Mouse (Mus musculus) cerebellum, adult 2 months (tissue): ENCODE measurements around the gene Brinp2. TPM values are rescaled to one million over a fixed set of nuclear protein-coding genes. Genes with fewer than 3 reads are reported as not detected.

ENCODE experiments used
- DNase-seq, 2 experiments: peaks; one replicate each; pipeline ENCODE4 v3.0.0; 2021
- H3K27ac ChIP-seq: fragments of 200-500 bp; 2 replicates; pipeline ENCODE4 v1.5.1; 2012; ENCODE audit warnings: low read length, control low read depth, inconsistent platforms; ENCODE audit not compliant: insufficient read depth
- H3K27me3 ChIP-seq: fragments of 200-500 bp; 2 replicates; pipeline ENCODE4 v1.6.1; 2012; ENCODE audit warnings: inconsistent platforms, mild to moderate bottlenecking, low read length, moderate library complexity; ENCODE audit not compliant: control insufficient read depth, insufficient read depth
- H3K4me1 ChIP-seq: fragments of 200-500 bp; 2 replicates; pipeline ENCODE4 v1.6.1; 2011; ENCODE audit warnings: low read length; ENCODE audit not compliant: control insufficient read depth, insufficient read depth
- H3K4me3 ChIP-seq: fragments of 200-500 bp; replicated peaks from 2 replicates; pipeline ENCODE3; 2011; ENCODE audit warnings: mild to moderate bottlenecking, low read depth, low read length, control low read depth; ENCODE audit not compliant: insufficient read depth
- CTCF ChIP-seq: fragments of 200-500 bp; IDR thresholded peaks from 2 replicates; pipeline ENCODE4 v1.5.1; 2011; ENCODE audit warnings: low read depth, mild to moderate bottlenecking, control low read depth, low read length, moderate library complexity, borderline replicate concordance; ENCODE audit not compliant: insufficient read depth
- POLR2A ChIP-seq: fragments of 200-500 bp; IDR thresholded peaks from 2 replicates; pipeline ENCODE4 v1.6.1; 2011; ENCODE audit warnings: low read length, control low read depth, borderline replicate concordance; ENCODE audit not compliant: insufficient read depth
- WGBS: fragments of 180-500 bp; shearing (Covaris S2); methylation state at CpG from one replicate; pipeline ENCODE4 v1.1.7; 2018; 5-methylcytosine and 5-hydroxymethylcytosine counted together
- polyA plus RNA-seq: library from polyadenylated mRNA; depleted of rRNA; stranded (reverse); fragments of >200 nt; gene quantifications from 2 replicates; pipeline ENCODE4 v1.2.3, GENCODE M21; 2012; rRNA removed

Gene Brinp2
- polyA plus RNA-seq, 1 experiment, result 21.0 TPM

DNA sequence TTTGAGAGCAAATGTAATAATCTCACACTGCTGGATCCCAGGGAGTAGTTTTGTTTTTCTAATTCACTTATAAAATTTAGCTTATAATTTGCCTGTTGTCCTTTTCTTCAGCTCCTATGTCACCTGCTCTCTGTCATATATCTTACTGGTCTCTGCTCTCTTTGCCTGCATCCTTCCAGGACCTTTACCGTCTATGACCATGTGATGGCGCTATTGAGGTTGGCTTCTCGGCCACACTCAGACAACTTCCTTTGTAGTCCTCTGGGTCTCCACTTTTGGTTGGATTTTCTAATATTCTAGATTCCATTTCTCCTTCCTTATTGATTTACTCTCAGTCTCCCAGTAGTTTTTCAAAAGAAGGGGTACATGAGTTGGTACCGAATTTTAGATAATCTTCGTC is 141.4 kb downstream of the Brinp2 start:
- H3K27me3 ChIP-seq, result no peaks in the 10 kb centered on the region
- TF ChIP-seq CTCF, result peak; percentile 47; the same call in 1 of the 2 replicates
- TF ChIP-seq POLR2A, result no peak
- WGBS, result 48% methylated on average over 5 of the region's 5 CpGs
- H3K27ac ChIP-seq, result no peak overlapping the region
- DNase-seq, result peak; percentile 15 to 25
- H3K4me3 ChIP-seq, result no peak overlapping the region
- no peaks in the 10 kb centered on the region for H3K4me1 ChIP-seq

DNA sequence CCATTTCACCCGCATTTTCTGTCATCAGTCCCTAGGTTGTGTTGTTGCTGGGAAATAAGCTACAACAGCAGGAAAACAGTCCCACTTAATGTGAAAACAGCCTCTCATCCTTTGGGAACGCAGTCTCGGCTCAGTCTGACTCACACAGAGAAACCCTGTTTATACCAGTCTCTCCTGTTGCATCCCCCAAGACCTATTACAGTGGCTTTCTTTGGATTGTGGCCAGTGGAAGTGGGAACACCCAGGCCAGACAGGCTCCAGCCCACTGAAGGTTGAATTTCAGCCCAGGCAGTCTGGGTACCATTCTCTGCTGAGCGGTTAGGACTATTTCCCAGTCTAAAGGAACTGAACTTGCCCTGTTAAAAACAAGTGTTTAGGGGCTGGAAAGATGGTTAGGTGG is 142.4 kb downstream of the Brinp2 start:
- no peak for TF ChIP-seq POLR2A
- no peak for TF ChIP-seq CTCF
- Histone ChIP-seq H3K27ac (no peak overlapping the region), H3K4me3 (no peak overlapping the region), H3K27me3 (no peaks in the 10 kb centered on the region), H3K4me1 (no peaks in the 10 kb centered on the region)
- no peak for DNase-seq
- WGBS, result 69% methylated on average over 4 of the region's 4 CpGs

DNA sequence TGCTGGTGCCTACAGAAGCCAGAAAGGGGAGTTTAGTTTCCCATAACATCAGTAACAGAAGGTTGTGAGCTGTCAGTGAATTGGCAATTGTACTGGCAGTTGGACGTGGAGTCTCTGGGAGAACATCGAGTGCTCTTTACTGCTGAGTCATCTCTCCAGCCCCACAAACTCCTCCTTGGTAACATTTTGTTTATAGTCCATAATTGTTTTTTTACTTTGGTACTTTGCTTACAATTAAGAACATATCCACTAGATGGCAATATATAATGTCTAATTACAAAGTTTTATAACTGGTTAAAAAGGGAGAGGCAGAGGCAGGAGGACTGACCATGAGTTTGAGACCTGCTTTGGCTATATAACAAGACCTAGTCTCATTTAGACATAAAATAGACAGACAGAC is 148.5 kb downstream of the Brinp2 start:
- no peak overlapping the region for H3K4me3 ChIP-seq
- no peak for DNase-seq
- H3K4me1 ChIP-seq, result no peaks in the 10 kb centered on the region
- 76% methylated on average over 2 of the region's 2 CpGs for WGBS
- H3K27me3 ChIP-seq, result no peaks in the 10 kb centered on the region
- no peak overlapping the region for H3K27ac ChIP-seq
- TF ChIP-seq CTCF (no peak), POLR2A (no peak)

DNA sequence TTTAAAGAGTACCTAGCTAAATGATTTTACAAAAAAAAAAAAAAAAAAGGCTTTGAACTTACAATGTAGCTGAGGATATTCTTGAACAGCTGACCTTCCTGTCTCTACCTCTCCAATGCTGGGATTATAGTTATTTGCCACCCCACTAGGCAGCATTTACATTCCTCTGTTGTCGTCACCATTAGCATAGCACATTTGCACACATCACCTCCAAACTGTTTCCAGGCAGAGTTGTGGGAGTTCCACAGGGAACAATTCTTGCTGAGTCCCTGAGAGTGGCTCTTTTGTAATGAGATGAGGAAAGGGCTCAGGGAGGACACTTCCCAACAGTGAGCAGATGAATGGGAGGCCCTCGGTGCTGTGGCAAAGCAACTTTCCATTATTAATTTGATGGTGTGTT is 153.2 kb downstream of the Brinp2 start:
- WGBS, result 42% methylated on average over 2 of the region's 2 CpGs
- H3K27ac ChIP-seq, result no peak overlapping the region
- DNase-seq, result no peak
- no peaks in the 10 kb centered on the region for H3K4me1 ChIP-seq
- no peaks in the 10 kb centered on the region for H3K27me3 ChIP-seq
- TF ChIP-seq CTCF, result no peak
- TF ChIP-seq POLR2A, result no peak
- no peak overlapping the region for H3K4me3 ChIP-seq

Other genes starting within 250 kb of the Brinp2 start
- gene Astn1, start 5.9 kb upstream of the Brinp2 start, polyA plus RNA-seq, result 31.2 and 32.2 TPM in 2 replicates